Mouse (Mus musculus) right cerebral cortex, postnatal 25 days (tissue): ENCODE results near the gene Bex2.
A peak's percentile ranks its signal among the peaks of the same experiment; 100 is the strongest.
"Not testable (repeated sequence)": the region's sequence is repeated elsewhere in the genome, so short reads cannot be mapped to it uniquely, and the experiment has no call there.

ENCODE experiments used
- DNase-seq: peaks from one replicate; pipeline ENCODE4 v3.0.0; 2022

Bex2 gene

GRCm38 (mm10) chrX:136068020-136068419, at the start of gene Bex2:
Gene Bex2 (minus strand): TSS chrX:136068236.
- DNase-seq: peak; percentile 31

DNA sequence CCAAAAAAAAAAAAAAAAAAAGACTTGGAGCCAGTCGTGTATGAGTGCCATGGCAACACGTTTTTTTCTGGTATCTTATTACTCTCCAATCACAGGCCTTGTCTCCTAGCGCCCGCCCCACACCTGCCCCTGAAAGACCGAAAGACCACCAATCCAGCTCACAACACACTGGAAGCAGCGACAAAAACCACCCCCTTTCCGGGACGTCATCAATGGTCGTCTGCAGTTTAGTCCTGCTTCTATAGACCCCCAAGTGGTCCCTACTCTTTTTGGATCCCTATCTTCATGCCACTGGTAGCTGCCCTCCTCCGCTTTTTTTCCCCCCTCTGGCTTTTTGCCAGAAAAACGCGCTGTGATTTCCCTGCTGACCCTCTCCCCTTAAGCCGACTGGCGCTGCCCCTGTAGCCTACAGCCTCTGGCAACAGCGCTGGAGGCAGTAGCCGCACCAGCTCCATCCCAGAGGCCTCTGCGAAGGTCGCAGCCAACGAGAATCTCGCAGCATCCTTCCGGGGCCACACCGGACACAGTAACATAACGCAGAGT, 47.5 kb upstream of the Bex2 start:
- peak; percentile 78 for DNase-seq

GRCm38 (mm10) chrX:136115015-136115414, 47.0 kb upstream of the Bex2 start:
- DNase-seq: no peak

- DNase-seq: peak; percentile 52
Observed at GRCm38 (mm10) chrX:136107942-136108341, 39.9 kb upstream of the Bex2 start.

GRCm38 (mm10) chrX:136104724-136105088, 36.7 kb upstream of the Bex2 start:
- no peak for DNase-seq

- DNase-seq: no peak
Observed at GRCm38 (mm10) chrX:136104046-136104723, 36.1 kb upstream of the Bex2 start.

- DNase-seq: peak; percentile 5
Observed at GRCm38 (mm10) chrX:136094421-136094820, 26.4 kb upstream of the Bex2 start.

DNA sequence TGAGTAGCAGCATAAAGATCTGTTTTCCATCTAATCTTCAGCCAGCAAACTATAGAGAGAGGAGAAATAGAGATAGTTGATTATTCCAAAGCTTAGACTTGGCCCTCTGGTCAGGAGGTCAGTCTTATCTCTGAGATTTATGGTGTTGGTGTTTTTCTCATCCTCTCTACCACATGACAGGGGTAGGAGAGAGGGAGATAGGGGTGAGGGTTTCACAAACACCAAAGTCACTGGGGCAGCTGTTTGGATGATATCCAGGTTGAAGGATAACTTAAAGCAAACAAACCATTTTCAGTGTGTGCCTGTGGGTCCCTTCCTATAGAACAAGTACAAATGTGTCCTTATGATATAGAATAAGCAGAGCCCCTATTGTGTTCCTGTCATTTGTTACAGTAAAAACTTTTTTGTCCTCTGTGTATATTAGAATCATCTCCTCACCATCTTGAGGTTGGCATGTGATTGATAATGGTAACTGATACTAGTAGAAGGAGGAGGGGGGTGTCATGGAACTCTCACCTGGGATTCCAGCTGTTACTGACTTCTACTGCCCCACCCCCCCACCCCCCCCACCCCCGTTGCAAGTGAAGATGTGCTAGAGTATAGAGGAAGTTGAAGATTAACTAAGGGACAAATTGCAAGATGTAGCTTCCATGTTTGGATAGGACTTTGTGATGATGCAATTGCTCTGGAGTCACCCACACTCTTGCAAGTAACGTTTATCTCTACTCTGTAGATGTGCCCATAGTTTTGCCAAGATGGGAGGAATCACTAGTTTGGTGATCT, 24.7 kb upstream of the Bex2 start:
- no peak for DNase-seq

- DNase-seq: no peak
Observed at GRCm38 (mm10) chrX:136085155-136085554, 17.1 kb upstream of the Bex2 start, which contains the start of gene Nxf3. Gene Nxf3 (minus strand): TSS chrX:136085255.

DNA sequence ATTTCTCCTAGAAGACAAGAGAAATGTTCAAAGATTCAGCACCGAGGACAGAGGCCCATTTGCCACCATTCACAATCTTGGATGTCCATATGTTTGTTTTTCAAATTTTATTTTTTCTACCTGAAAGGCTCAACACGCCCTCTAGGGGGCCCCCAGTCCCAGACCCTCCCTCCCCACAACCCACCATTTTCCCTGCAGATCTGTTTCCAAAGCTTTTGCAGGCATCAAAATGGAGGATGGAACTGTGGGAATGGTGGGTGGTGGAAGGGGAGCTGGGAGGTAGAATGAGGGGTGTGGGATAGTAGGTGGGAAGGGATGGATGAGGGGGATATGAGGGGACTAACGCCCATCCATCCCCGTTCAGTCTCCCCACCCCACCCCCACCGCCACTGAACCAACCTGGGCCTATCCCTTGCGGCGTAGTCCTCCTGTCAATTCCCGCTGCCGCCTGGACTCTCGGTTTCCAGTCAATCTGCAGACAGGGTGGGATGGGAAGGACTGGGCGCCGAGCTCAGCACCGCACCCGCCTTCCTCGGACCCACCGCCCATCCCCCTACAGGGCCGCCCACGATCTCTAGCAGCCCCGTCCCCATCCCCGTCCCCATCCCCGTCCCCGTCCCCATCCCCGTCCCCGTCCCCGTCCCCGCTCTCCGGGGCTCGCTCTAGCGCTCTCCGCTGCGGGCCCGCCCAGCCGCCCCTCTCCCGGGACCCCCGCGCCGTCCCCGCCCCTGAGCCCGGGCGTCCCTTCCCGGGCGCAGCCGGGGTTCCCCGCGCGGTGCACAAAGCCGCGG, 640 bp downstream of the Bex2 start:
- DNase-seq: peak; percentile 5

DNA sequence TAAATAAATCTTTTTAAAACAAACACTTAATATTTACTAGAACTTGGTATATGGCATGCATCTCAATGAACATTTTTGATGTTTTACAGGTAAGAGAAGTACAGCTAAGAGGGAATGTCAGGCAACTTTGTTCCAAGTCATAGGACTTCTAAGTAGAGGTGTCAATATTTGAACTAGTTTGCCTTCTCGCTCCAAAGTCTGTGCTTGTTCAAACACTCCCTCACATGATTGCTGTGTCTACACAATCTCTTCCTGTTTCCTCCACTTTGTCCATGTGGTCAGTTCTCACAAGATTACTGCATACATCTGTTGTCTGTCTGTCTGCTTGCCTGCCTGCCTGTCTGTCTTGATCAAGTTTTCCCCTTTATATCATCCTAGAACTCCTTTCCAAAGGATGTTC, 7.3 kb downstream of the Bex2 start:
- DNase-seq: no peak

DNA sequence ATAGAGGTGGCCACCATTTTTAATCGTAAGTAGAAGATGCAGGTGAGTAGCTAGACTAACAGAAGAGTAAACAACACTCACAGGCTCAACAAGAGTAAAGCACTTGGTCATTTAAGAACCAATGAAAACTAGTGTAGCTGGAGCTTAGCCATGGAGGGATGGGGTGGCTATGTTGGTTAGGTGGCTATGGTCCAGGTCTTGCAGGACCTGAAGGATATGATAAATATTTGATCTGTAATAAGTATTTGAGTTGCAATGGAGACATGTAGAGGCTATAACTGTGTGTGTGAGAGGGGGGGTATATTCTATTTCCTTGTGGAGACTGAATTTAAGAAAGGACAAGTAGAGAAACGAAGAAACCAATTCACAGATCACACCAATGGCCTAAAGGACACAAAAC, 16.8 kb downstream of the Bex2 start:
- DNase-seq: no peak

- DNase-seq: peak; percentile 18
Observed at GRCm38 (mm10) chrX:136047528-136047927, 20.5 kb downstream of the Bex2 start.

DNA sequence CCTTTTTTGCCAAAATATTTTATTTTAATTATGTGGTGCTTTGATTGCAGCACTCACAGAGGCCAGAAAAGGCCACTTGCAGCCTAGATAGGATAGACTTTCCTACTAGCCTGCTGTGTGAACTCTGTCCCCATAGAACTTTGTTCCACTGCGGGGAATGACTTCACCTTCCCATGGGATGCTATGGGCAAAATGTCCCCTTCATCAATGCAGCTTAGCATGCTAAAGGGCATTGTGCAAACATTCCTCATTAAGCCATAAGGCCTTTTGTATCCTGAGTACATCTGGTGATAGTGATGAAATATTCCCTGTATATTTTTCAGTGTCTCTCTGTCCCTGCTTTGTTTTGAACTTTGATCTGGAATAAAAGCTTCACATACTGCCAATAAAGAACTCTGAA, 24.3 kb downstream of the Bex2 start:
- no peak for DNase-seq

DNA sequence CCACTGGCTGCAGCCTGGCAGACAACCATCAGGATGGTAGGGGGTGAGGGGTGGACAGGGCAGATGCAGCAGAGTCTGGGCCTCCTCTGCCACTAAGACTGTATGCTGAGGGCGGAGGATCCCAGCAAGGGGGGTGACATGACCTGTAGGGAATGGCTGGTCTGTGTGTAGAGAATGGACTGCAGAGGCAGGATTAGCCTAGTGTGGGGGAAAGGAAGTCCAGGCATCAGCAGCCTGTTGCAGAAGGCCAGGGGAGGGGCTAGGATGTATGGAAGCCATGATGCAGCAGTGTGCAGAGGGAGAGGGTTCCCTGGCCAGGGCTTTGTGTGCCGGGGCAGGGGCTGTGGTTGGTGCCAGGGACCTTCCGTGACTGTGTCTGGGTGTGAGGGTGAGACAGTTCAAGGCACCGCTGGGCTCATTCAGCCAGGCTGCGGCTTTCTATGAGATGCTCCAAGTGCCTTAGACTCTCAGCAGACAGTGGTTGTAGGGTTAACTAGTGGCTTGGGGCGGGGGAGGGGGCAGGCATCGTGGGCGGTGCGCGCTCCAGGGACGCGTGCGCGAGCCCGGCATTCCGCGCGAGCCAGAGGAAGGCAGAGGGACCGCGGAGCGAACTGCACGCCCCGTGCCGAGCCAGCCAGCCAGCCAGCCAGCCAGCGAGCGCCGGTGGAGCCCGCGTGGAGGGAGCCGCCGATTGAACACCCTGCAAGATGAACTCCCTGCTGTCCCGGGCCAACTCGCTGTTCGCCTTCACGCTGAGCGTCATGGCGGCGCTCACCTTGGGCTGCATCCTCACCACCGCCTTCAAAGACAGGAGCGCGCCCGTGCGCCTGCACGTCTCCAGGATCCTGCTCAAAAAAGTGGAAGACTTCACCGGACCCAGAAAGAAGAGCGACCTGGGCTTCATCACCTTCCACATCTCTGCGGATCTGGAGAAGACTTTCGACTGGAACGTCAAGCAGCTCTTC, 35.0 kb downstream of the Bex2 start, which contains the start of gene Arxes1:
Gene Arxes1, plus strand, starts transcription at position 569 of the 965 bp plus-strand sequence.
- DNase-seq: not testable (repeated sequence)

DNA sequence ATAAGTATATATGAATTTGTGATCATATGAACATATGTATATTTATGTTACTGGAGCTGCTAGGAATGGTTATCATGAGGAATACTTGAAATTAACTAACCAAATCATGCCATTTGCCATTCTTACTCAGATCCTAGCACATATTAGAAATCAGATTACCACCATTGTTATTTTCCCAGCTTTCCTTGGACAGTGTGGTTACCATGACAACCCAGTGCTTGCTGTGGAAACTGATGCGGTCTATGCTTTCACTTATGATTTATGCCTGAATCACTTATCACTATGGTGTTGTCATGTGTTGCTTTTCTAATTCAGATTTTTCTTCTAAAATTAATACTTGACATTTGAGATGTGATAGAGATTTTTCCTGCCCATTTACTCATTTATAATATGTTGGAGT, 37.7 kb downstream of the Bex2 start:
- no peak for DNase-seq
